Mouse (Mus musculus) spleen, postnatal 10 days (tissue): ENCODE data around the gene Oxsr1.
"Not testable (repeated sequence)": the region's sequence is repeated elsewhere in the genome, so short reads cannot be mapped to it uniquely, and the experiment has no call there.

ENCODE experiments used
- DNase-seq, 2 experiments: peaks; one replicate each; pipeline ENCODE4 v3.0.0; 2021 to 2022; ENCODE audit warnings: low spot score in 2 of 2

Oxsr1 gene

DNA sequence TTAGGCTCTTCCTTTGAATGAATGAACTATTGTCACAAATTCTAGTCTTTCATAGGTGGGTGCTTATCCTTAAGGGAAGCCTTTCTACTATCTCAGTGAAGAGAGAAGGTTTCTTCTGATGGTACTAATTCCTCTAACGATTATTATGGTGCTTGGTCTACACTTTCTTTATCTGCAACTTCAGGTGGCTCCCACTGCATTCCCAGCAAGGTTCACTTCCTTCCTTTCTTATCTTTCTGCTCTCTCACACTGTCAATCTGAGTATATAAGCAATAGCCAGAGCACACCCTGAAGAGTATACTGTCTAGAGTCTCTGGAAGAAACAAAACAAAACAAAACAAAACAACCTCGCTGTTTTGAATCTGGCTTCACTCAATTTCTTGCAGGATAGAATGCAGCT lies 102.6 kb downstream of the Oxsr1 start:
- no peak for DNase-seq

DNA sequence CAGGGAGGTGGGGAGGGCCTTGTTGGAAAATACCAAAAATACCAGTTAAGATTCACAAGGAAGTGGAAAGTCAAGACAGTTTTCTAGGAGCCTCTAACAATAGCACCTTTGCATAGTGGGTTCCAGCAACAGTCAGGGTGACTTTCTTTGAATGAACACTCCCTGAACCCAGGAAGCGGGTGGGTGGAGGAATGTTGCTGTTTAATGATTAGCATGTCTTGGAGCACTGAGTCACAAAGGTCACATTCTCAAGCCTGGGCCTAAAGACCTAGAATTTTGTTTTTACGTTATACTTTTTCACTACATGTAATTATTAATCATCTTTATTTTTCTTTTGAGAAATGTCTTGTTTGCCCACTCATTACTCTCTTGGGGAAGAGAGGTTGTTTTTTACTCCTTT lies 106.9 kb downstream of the Oxsr1 start:
- not testable (repeated sequence) for DNase-seq

DNA sequence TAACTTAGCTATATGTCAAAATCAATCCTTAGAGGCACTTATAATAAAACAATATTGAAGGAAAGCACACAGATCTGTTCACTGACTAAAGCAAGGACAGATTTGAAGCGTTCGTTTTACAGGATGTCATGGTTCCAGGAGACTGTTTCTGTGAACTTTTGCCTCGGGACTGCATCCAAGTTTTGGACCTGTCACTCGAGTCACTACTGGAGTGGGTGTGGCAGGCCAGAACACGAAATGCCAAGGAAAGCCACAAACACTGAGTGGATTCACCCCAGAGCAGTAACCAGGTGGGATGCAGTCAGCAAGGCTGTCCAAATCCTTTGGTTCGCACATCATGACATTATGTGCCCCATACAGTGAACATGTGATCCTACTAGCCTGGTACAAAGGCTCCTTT lies 107.6 kb downstream of the Oxsr1 start:
- no peak for DNase-seq

DNA sequence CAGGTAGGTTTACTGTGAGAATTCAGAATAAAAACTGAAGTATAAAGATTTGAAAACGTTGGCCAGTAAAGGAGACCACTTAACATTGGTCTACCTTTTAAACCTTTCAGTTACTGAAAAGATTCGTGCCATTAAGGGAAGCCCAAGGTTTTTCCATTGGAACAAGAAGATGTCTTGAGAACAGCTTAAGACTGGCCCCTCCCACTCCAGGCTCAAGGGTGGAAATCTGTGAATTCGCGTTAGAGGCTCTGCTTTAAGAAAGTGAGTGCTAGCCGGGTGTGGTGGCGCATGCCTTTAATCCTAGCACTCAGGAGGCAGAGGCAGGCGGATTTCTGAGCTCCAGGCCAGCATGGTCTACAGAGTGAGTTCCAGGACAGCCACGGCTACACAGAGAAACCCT lies 109.2 kb downstream of the Oxsr1 start:
- no peak for DNase-seq

DNA sequence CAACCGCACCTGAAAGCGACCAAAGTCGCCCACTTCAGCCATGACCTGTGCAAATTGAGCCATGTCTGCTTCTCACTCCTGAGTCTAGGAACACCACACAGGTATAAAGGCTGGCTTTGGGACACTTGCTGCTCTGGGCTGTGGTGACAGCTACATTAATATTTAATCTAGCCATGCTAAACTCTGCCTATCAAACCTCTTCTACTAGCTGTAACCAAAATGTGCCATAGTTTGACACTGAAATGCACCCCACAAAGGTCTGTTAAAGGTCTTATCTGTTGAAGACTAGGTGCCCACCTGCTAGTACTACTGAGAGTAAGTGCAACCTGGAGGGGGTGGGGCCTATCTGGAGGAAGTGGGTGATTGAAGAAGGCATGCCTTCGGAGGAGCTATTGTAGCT lies 113.2 kb downstream of the Oxsr1 start, which contains the start of gene Slc22a13:
Gene Slc22a13, minus strand, starts transcription at position 101 of the 400 bp plus-strand sequence.
- DNase-seq, result no peak

DNA sequence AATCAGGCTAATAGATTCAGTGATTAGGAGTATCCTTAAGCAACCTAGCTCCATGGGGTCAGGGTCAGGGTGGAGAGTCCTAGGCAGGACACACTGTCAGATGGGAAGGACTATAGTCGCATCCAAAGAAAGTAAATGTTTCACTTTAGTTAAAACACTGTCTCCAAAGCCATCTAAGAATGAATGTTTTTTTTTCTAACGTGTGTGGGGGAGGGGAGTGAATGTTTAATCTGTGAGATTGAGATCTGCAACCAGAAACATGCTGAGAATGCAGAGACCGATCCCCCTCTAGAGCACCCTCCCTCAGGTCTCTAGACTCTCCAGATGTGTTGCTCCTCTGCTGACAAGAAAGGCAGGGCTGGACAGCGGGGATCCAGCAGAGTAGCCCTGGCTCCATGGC lies 115.1 kb downstream of the Oxsr1 start:
- no peak for DNase-seq

DNA sequence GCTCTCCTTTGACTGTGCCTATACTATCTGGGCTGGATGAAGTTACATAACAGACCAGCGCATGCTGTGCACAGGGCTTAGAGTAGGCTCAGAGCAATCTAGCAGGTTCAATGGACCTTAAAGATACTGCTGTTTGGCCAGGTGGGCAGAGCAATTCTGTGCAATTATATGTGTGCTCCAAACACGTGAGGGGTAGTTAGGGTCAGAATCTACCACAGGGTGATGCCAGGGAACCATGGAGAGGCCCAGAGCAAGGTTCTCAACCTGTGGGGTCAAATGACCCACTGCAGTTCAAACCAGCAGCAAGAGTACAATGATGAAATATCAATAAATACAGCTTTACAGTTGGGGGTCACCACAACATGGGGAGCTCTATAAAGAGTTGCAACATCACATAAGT lies 115.6 kb downstream of the Oxsr1 start:
- DNase-seq, result no peak

DNA sequence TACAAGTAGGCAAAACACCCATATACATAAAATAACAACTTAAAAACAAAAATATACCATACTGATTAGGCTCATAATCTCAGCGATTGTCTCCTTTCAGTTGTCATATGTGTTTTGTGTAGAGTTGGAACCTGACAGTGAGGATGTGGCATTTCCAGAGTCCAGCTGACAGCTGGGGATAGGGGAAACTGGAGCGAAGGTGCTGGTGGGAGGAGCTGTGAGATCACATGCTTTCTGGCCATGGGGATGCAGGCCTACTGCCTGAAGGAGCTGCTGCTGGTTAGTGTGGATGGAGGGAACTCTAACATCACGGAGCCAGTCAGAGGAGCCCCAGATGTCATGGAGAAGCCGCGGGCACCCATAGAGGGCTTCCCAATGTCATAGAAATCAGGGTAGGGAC lies 116.5 kb downstream of the Oxsr1 start:
- DNase-seq, result no peak

DNA sequence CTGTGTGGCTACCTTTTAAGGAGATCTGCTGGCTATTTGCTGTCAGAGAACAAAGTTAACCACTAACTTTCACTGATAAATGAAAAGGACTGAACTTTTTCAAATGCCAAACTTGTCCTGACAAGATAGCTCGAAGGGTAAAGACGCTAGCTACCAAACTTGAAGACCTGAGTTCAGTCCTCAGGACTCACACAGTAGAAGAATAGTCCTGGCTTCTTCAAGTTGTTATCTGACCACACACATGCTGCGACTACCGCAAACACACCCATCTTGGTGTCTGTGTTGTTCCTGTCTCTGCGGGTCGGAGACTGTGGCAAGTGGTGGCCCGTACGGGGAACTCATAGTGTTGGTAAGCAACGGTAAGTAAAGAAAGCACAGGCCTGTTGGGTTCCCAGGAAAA lies 118.6 kb downstream of the Oxsr1 start:
- no peak for DNase-seq

DNA sequence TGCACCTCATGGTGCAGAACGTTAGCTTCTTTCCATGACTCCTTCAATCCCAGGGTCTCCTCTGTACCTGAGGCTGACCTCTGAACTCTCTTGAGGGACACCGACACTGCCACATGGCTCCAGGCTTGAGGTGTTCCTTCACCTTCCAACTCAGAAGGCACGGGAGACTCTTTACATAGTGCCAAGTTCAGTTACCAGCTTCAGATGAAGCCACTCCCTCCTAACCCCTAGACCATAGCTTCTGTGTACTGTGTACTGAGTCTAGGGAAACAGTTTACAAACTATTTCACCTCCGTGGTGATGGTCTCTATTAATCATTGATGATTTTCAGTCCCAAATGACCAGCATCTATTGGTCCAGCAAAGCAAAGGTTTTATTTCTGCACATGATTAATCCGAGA lies 120.6 kb downstream of the Oxsr1 start:
- DNase-seq, result no peak

DNA sequence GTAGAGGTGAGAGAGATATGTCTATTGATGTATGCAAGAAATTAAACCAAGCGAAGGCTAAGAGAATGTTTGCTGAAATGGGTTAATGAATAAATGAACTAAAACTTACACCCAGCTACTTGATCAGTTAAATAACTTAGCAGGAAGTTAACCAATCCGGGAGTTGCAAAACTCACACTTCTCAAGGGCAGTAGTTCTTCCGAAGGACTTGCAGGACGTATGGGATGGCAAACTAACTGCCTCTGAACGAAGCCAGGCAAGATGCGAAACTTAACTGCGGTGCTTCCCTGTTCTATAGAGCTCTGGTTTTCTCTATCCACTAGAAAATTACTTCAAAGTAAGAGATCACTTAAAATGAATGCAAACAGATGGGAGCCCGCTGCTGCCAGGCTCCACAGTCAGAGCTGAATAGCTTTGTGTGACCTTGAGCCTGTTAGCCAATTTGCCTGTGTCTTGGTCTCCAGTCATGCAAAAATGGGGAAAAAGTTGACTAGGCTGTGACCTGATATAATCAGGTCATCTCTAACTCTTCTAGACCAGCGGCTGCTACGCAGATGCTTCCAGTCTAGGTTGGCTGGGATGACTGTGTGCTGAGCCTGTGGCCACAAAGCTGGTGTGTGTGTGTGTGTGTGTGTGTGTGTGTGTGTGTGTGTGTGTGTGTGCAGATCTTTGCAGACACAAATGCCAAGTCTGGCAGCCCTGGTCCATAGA lies 122.9 kb downstream of the Oxsr1 start:
- no peak for DNase-seq

DNA sequence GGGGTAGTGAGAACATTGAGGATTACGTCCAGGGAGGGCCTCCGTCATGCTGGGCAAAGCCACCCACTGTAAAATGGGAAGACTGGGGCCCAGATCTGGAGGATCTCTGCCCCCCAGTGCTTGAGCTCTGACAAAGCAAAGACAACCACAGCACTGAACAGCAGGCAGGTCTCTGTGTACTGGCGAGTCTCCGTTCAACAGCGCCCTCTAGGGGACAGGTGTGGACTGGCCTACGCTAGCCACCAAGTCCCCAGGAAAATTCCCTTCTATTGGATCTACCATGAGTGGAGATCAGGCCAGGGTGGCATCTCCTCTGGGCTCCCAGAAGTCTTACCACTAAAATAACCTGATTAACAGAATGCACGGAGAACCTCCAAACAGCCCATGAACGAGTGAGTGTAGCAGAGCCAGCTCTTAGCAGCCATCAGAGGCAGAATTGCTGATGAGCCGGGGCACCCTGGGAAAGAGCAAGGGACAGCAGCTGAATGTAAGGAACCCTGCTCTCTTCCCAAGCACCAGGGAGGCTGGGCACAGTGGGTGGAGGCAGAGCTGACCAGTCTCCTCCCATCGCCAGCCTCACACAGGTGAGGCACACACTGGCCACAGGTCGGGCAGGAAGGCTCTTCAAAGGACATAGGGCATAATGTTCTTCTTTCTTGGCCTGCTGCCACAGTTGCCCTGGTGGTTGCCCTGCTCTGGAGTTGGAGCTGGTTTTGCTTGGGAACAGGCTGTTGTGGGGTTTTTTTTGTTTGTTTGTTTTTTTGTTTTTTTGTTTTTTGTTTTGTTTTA lies 129.8 kb downstream of the Oxsr1 start:
- peak; percentile 8 to 41 for DNase-seq
